Mouse (Mus musculus) monocyte, adult 5-6 weeks (primary cell): ENCODE measurements around the gene Necab2. TPM values are rescaled to one million over a fixed set of nuclear protein-coding genes. Genes with fewer than 3 reads are reported as not detected.

Experiments used
- ATAC-seq: fragments of 153-309, 156-312 bp; replicated peaks from 2 replicates; pipeline ENCODE4 v1.8.0; 2017; ENCODE audit warnings: mild to moderate bottlenecking; ENCODE audit not compliant: low TSS enrichment, insufficient number of reproducible peaks, severe bottlenecking, poor library complexity, low FRiP score
- total RNA-seq: library from RNA; stranded (forward); fragments of 200-1000, 200-491, 200-594 nt; gene quantifications from 3 replicates; pipeline ENCODE4 v1.2.3, GENCODE M21; 2017

Gene Necab2
- total RNA-seq, 1 experiment from 2014 or later = not detected

- ATAC-seq = 0 out of 2 replicates have a peak, but pooled peaks have one; percentile 11
Measured at GRCm38 (mm10) chr8:119442013-119442412, 4.5 kb upstream of the Necab2 start.

GRCm38 (mm10) chr8:119442970-119443369, 3.5 kb upstream of the Necab2 start:
- ATAC-seq = no peak

GRCm38 (mm10) chr8:119446990-119447780, 666 bp downstream of the Necab2 start:
- ATAC-seq = no peak

GRCm38 (mm10) chr8:119447781-119448170, 1.3 kb downstream of the Necab2 start:
- ATAC-seq = no peak

GRCm38 (mm10) chr8:119449627-119450026, 3.1 kb downstream of the Necab2 start:
- no peak for ATAC-seq

- ATAC-seq = no peak
Measured at GRCm38 (mm10) chr8:119451131-119451530, 4.6 kb downstream of the Necab2 start.

- no peak for ATAC-seq
Measured at GRCm38 (mm10) chr8:119452919-119453318, 6.4 kb downstream of the Necab2 start.

- ATAC-seq = no peak
Measured at GRCm38 (mm10) chr8:119456045-119456444, 9.5 kb downstream of the Necab2 start.

- no peak for ATAC-seq
Measured at GRCm38 (mm10) chr8:119459724-119460123, 13.2 kb downstream of the Necab2 start.

- no peak for ATAC-seq
Measured at GRCm38 (mm10) chr8:119461356-119461755, 14.8 kb downstream of the Necab2 start.

GRCm38 (mm10) chr8:119463709-119464108, 17.2 kb downstream of the Necab2 start:
- ATAC-seq = no peak

- ATAC-seq = no peak
Measured at GRCm38 (mm10) chr8:119466105-119466504, 19.6 kb downstream of the Necab2 start.

GRCm38 (mm10) chr8:119466794-119467193, 20.3 kb downstream of the Necab2 start:
- ATAC-seq = no peak

GRCm38 (mm10) chr8:119468091-119468490, 21.6 kb downstream of the Necab2 start:
- ATAC-seq = no peak

GRCm38 (mm10) chr8:119478684-119479083, 32.2 kb downstream of the Necab2 start:
- ATAC-seq = no peak

GRCm38 (mm10) chr8:119484145-119484896, 37.8 kb downstream of the Necab2 start:
- ATAC-seq = no peak

GRCm38 (mm10) chr8:119487093-119487492, 40.6 kb downstream of the Necab2 start:
- ATAC-seq = no peak

- ATAC-seq = peak; percentile 40; the same call in 1 of the 2 replicates
Measured at GRCm38 (mm10) chr8:119496848-119497247, 50.3 kb downstream of the Necab2 start.

GRCm38 (mm10) chr8:119499836-119500235, 53.3 kb downstream of the Necab2 start:
- no peak for ATAC-seq

GRCm38 (mm10) chr8:119501598-119501997, 55.1 kb downstream of the Necab2 start, which contains the start of gene Slc38a8:
TSS of gene Slc38a8 (minus strand) at chr8:119501698.
- no peak for ATAC-seq
